Mouse (Mus musculus) small intestine, adult 2 months (tissue): ENCODE data around the gene 1110051M20Rik. TPM values are rescaled to one million over a fixed set of nuclear protein-coding genes. Genes with fewer than 3 reads are reported as not detected.

Source experiments
- H3K27ac ChIP-seq: fragments of 200-500 bp; 2 replicates; pipeline ENCODE4 v1.5.1; 2012; ENCODE audit warnings: low read depth, low read length, control low read depth, inconsistent platforms; ENCODE audit not compliant: insufficient read depth
- H3K27me3 ChIP-seq: fragments of 200-500 bp; 2 replicates; pipeline ENCODE4 v1.6.1; 2012; ENCODE audit warnings: mild to moderate bottlenecking, moderate library complexity, low read length, inconsistent platforms; ENCODE audit not compliant: control insufficient read depth, insufficient read depth
- H3K36me3 ChIP-seq: fragments of 200-500 bp; 2 replicates; pipeline ENCODE4 v1.6.1; 2012; ENCODE audit warnings: mild to moderate bottlenecking, low read length, control low read depth, inconsistent platforms; ENCODE audit not compliant: control insufficient read depth, insufficient read depth
- H3K4me1 ChIP-seq: fragments of 200-500 bp; 2 replicates; pipeline ENCODE4 v1.6.1; 2012; ENCODE audit warnings: low read length, inconsistent platforms, mixed read lengths; ENCODE audit not compliant: control insufficient read depth, insufficient read depth, insufficient read length
- H3K4me3 ChIP-seq: fragments of 200-500 bp; 2 replicates; pipeline ENCODE4 v1.5.1; 2012; ENCODE audit warnings: low read depth, mild to moderate bottlenecking, control low read depth, inconsistent platforms, low read length, moderate library complexity
- CTCF ChIP-seq: fragments of 200-500 bp; IDR thresholded peaks from 2 replicates; pipeline ENCODE4 v1.5.1; 2012; ENCODE audit warnings: low read depth, mild to moderate bottlenecking, control low read depth, inconsistent platforms, low read length, moderate library complexity, mixed read lengths; ENCODE audit not compliant: insufficient replicate concordance, insufficient read length; ENCODE audit errors: extremely low read depth
- POLR2A ChIP-seq: fragments of 200-500 bp; IDR thresholded peaks from 2 replicates; pipeline ENCODE4 v1.6.1; 2012; ENCODE audit warnings: low read depth, mild to moderate bottlenecking, control low read depth, inconsistent platforms, low read length, moderate library complexity
- WGBS: fragments of 180-500 bp; shearing (Covaris S2); methylation state at CpG from one replicate; pipeline ENCODE4 v1.1.7; 2018; 5-methylcytosine and 5-hydroxymethylcytosine counted together
- polyA plus RNA-seq: library from polyadenylated mRNA; depleted of rRNA; stranded (reverse); fragments of >200 nt; gene quantifications from 2 replicates; pipeline ENCODE4 v1.2.3, GENCODE M21; 2012

1110051M20Rik gene
- polyA plus RNA-seq, 1 experiment: 3.9 TPM

DNA sequence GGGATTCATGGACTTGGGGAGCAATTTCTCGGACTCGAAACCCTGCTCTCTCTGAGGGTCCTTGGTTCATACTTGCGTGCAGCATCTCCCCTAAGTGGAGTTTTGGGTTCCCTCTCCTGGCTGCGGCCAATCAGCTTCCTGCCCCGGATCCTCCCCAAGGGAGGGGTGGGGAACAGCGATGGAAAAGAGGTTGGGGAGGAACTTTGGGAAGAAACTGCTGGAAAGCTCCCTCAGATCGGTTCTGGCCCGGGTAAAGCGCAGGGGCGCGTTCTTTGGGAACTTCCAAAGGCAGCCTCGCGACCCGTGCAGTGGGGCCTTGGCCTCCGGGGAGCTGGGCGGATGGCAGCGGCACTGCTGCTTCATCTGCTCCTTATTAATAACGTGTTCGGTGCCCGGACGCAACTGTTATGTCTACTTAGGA, 13.8 kb upstream of the 1110051M20Rik start:
- WGBS: under 1% methylated on average over 21 of the region's 21 CpGs

DNA sequence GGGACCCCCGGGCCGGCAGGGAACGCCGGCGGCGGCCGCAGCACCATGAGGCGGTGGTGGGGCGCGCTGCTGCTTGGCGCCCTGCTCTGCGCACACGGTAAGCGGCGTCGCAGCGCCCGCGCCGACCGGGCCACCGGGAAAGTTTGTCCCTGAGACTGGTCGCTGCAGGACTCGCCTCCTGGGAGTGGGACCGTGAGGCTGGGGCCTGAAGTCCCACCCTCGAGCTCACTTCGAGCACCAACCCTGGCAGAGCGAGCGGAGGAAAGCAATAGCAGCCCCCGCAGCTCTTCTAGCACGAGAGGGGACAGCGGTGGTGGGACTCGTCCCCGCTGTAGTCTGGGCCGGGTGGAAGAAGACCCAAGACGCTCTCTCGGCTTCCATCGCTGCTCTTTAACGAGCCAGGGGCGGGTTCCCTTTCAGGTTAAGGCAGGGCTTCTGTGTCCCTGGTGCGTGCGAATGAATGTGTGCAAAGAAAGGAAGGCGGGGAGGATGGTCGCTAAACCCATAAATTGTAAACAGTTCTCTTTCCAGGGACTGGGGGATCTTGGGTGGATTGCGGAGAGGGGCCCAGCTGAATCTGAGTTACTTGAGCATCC, 13.2 kb upstream of the 1110051M20Rik start:
- peaks cover 15% of the 10 kb centered on the region for H3K4me1 ChIP-seq
- TF ChIP-seq CTCF (no peak), POLR2A (no peak)
- peak overlapping the region; percentile 82 for H3K4me3 ChIP-seq
- H3K36me3 ChIP-seq: no peaks in the 10 kb centered on the region
- WGBS: under 1% methylated on average over 45 of the region's 45 CpGs
- H3K27me3 ChIP-seq: no peaks in the 10 kb centered on the region
- peak overlapping the region; percentile 74 for H3K27ac ChIP-seq

More for the DNA sequence above, 13.8 kb upstream of the 1110051M20Rik start:
- Histone ChIP-seq H3K27me3 (no peaks in the 10 kb centered on the region), H3K4me1 (peaks cover 15% of the 10 kb centered on the region), H3K27ac (peak overlapping the region; percentile 74), H3K36me3 (no peaks in the 10 kb centered on the region), H3K4me3 (peak overlapping the region; percentile 82)
- no peak for TF ChIP-seq CTCF

GRCm38 (mm10) chr2:91457259-91457655, 12.8 kb upstream of the 1110051M20Rik start, which contains the start of gene Lrp4:
TSS of gene Lrp4 (plus strand) at chr2:91457511.
- TF ChIP-seq CTCF (no peak), POLR2A (peak; percentile 54; the same call in 1 of the 2 replicates)
- H3K27ac ChIP-seq: peak within 1 kb of the TSS; percentile 74
- WGBS: under 1% methylated on average over 35 of the region's 36 CpGs
- H3K4me1 ChIP-seq: peaks cover 13% of the 10 kb centered on the region
- H3K27me3 ChIP-seq: no peaks in the 10 kb centered on the region
- H3K36me3 ChIP-seq: no peaks in the 10 kb centered on the region
- H3K4me3 ChIP-seq: peak within 1 kb of the TSS; percentile 82

DNA sequence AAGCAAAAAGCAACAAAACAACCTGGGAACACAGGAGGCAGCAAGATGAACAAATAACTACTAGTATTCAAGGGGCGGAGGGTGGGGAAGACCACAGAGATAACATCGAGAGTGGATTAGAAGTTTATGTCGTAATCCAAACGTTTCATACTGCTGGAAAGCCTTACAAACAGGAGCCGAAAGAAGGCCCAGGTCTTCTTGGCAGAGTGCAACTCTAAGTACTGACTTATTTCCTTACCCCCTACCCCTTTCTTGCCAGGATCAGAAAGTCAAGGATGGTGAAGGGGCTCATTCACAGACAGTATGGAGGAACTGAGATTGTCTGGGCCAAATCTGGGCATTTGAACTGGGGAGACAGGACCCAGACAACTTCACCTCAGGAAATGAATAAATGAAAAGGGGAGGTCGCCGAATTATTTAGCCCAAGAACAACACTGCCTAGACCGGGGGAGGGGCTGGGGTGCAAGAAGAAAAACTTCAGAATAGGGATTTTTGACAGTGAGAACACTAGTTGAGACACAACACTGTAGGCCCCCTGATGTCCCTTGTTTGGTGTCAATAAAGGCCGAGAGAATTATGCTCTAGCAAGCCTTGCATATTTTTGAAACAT, 12.1 kb upstream of the 1110051M20Rik start:
- 42% methylated on average over 9 of the region's 9 CpGs for WGBS
- Histone ChIP-seq H3K27ac (no peak overlapping the region), H3K4me1 (peaks cover 12% of the 10 kb centered on the region)

DNA sequence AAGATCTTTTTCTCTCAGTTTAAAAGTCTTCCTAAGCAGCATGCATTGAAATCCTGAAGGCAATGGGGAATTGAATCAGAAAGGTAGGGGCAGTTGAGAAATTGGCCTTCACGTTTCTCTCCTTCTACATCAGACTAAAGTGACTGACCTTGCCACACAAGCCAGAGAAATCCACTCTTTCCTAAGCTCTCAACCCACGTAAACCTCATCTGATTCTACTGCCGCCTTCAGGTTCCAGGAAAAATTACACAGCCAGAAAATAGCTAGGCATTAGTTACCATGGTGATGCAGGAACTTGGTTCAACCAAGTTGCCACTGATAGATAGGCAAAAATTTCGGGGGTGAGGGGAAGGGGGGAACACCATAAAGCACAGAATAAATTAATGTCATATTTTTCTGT, 11.3 kb upstream of the 1110051M20Rik start:
- TF ChIP-seq POLR2A (no peak), CTCF (no peak)
- Histone ChIP-seq H3K4me1 (peaks cover 6% of the 10 kb centered on the region), H3K27me3 (no peaks in the 10 kb centered on the region), H3K27ac (no peak overlapping the region), H3K4me3 (no peak overlapping the region), H3K36me3 (no peaks in the 10 kb centered on the region)
- WGBS: under 1% methylated on average over 4 of the region's 4 CpGs

More for the DNA sequence above, 12.1 kb upstream of the 1110051M20Rik start:
- Histone ChIP-seq H3K27me3 (no peaks in the 10 kb centered on the region), H3K36me3 (no peaks in the 10 kb centered on the region), H3K4me3 (peak overlapping the region; percentile 82)
- TF ChIP-seq POLR2A (no peak), CTCF (no peak)

- WGBS: 94% methylated on average over 3 of the region's 3 CpGs
- Histone ChIP-seq H3K4me3 (no peak overlapping the region), H3K27ac (no peak overlapping the region), H3K36me3 (no peaks in the 10 kb centered on the region), H3K27me3 (no peaks in the 10 kb centered on the region), H3K4me1 (peaks cover 8% of the 10 kb centered on the region)
- TF ChIP-seq POLR2A: no peak
- TF ChIP-seq CTCF: no peak
Measured at GRCm38 (mm10) chr2:91454434-91454833, 9.9 kb upstream of the 1110051M20Rik start.

DNA sequence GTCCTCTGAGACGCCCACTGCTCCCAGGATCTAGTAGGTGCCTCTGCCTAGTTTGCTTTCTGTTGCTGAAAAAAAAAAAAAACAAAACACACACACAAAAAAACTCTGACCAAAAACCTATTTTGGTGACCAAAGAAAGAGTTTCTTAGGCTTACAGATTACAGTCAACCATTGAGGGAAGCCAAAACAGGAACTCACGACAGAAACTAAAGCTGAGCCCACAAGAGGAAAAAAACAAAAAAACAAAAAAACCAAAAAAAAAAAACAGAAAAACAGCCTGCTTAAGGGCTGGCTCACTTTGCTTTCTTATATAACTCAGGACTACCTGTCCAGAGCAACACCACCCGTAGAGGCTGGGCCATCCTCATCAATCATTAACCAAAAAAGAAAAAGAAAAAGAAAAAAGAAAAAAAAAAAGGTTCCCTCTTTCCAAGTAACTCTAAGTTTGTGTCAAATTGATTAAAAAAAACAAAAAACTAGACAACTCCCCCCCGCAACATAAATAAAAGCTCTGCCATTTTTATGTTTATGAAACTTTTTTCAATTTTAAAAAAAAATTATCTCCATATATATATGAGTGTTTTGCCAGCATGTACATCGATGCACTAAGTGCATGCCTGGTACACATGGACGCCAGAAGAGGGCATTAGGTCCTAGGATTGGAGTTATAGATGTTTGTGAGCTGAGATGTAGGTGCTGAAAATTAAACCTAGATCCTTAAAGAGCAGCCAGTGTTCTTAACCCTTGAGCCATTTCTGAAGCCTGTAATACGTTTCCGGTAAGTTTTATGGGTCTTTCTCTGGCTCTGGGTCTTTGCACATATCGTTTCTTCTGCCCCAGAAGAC, 8.9 kb upstream of the 1110051M20Rik start:
- H3K36me3 ChIP-seq: no peaks in the 10 kb centered on the region
- WGBS: 33% methylated on average over 9 of the region's 9 CpGs
- TF ChIP-seq CTCF (no peak), POLR2A (no peak)
- no peak overlapping the region for H3K4me3 ChIP-seq
- peaks cover 8% of the 10 kb centered on the region for H3K4me1 ChIP-seq
- H3K27me3 ChIP-seq: no peaks in the 10 kb centered on the region
- peak overlapping the region; percentile 68 for H3K27ac ChIP-seq
